Mouse (Mus musculus) heart, adult 8-10 months (tissue): ENCODE results near the gene F830045P16Rik. TPM values are rescaled to one million over a fixed set of nuclear protein-coding genes. Genes with fewer than 3 reads are reported as not detected.

Source experiments
- DNase-seq: peaks from one replicate; pipeline ENCODE4 v3.0.0; 2022; ENCODE audit warnings: low spot score
- total RNA-seq, 4 experiments: library from RNA; stranded (reverse); gene quantifications; 2 replicates each; pipeline ENCODE4 v1.2.4; 2022

The F830045P16Rik gene
- under 1 TPM in 2 of 4 experiments, not detected in 2; 0.16 to 0.22 TPM for total RNA-seq

- DNase-seq: no peak
Measured at GRCm38 (mm10) chr2:129536377-129536776, at the start of gene F830045P16Rik. F830045P16Rik (minus strand) TSS chr2:129536602.

- DNase-seq: no peak
Measured at GRCm38 (mm10) chr2:129585904-129586514, 49.6 kb upstream of the F830045P16Rik start.

DNA sequence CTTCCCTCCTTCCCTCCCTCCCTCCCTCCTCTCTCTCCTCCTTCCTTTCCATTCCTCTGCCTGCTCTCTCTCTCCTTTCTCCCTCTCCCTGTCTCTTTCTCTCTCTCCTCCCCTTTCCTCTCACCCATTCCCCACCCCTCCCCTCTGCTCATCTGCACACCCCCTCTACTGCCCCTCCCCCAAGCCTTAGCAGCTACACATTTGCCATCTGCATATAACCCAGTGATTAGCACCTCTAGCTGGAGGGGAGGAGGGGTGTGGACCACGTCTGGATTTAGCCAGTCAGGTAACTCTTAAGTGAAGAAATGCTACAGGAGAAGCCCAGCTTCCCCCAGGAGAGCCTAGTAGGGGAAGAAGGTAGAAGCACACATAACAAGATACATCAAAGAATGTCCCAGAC lies 48.5 kb upstream of the F830045P16Rik start:
- DNase-seq: no peak

DNA sequence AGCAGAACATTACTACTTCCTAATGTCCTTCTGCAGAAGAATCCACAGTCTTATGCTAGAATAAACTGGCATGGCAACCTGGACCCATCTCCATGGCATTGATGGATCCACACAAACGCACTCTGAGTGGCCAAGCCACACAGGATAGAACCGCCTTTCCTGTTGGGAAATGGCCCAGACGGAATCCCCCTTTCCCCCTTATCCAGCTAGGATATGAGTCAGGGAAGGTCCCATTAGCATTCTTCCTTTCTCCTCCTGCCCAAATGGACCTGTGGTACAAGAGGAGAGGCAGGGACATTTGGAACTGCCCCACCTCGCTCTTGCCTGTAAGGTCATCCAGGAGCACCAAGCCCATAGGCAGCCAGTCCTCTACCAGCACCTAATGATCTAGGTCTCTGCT lies 45.9 kb upstream of the F830045P16Rik start:
- no peak for DNase-seq

- DNase-seq: no peak
Measured at GRCm38 (mm10) chr2:129581826-129582225, 45.4 kb upstream of the F830045P16Rik start.

GRCm38 (mm10) chr2:129580656-129581055 lies 44.3 kb upstream of the F830045P16Rik start:
- DNase-seq: no peak

GRCm38 (mm10) chr2:129576611-129577447 lies 40.4 kb upstream of the F830045P16Rik start:
- no peak for DNase-seq

DNA sequence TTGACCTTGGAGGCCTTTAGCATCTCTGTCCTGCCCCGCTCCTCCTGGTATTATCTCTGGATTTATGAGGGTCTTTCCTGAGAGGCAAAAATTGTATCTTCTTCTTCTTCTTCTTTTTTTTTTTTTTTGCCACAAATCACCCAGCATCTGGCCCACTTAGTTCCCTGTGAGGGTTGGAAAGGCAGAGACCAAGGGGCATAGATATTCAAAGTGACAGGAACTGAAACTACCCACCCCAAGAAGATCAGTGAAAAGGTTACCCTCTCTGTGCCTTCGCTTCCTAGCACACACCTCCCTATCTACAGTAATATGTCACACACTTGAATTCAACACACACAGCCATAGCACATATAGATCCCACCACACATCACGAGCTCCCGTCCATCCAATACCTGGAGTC lies 38.7 kb upstream of the F830045P16Rik start:
- no peak for DNase-seq

- no peak for DNase-seq
Measured at GRCm38 (mm10) chr2:129574395-129575046, 38.1 kb upstream of the F830045P16Rik start.

DNA sequence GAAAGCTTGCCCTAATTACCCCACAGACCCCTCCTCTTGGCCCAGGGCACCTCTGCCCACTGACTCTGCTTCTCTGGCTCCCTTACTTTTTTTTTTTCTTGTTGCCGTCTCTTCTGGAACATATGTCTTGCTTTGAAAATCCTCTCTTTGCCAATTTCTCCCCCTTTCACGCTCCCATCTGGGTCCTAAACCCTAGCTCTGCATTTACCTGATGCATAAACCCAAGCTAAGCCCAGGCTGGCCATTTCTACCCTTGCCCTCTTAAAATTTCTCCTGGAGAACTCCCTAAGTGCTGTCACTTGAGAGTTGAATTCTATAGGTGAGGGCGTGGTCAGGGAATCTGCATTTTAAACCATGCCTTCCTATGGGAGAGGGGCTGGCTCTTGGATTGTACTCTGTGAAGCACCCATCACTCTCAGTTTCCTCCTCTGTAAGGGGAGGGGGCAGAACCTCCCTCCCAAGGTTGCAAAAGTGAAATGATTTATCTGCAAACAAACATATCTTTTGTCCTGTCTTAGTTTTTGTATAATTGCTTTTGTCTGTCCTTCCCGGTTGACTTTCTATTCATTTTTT lies 37.4 kb upstream of the F830045P16Rik start:
- DNase-seq: no peak

- no peak for DNase-seq
Measured at GRCm38 (mm10) chr2:129569556-129569955, 33.2 kb upstream of the F830045P16Rik start.

- no peak for DNase-seq
Measured at GRCm38 (mm10) chr2:129569120-129569519, 32.7 kb upstream of the F830045P16Rik start.

- DNase-seq: no peak
Measured at GRCm38 (mm10) chr2:129563944-129564709, 27.7 kb upstream of the F830045P16Rik start.

DNA sequence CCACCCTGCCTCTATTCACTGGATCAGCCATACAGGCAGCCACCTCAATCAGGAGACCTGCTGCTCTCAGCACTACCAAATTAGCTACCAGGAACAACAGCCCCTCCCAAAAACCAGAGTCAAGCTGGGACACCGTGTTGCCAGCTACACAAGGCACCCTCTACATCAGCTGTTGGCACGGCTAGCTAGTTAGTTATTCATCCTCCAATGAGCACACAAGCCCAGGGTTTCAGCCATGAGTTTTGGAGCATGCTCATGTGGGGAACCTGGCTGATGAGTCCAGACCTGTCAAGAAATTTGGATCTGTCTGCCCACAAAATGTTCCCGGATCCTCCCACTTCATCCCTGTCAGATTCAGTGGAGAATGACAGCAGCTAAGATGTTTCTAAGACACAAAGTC lies 25.4 kb upstream of the F830045P16Rik start:
- no peak for DNase-seq

GRCm38 (mm10) chr2:129558875-129559219 lies 22.4 kb upstream of the F830045P16Rik start:
- DNase-seq: no peak

DNA sequence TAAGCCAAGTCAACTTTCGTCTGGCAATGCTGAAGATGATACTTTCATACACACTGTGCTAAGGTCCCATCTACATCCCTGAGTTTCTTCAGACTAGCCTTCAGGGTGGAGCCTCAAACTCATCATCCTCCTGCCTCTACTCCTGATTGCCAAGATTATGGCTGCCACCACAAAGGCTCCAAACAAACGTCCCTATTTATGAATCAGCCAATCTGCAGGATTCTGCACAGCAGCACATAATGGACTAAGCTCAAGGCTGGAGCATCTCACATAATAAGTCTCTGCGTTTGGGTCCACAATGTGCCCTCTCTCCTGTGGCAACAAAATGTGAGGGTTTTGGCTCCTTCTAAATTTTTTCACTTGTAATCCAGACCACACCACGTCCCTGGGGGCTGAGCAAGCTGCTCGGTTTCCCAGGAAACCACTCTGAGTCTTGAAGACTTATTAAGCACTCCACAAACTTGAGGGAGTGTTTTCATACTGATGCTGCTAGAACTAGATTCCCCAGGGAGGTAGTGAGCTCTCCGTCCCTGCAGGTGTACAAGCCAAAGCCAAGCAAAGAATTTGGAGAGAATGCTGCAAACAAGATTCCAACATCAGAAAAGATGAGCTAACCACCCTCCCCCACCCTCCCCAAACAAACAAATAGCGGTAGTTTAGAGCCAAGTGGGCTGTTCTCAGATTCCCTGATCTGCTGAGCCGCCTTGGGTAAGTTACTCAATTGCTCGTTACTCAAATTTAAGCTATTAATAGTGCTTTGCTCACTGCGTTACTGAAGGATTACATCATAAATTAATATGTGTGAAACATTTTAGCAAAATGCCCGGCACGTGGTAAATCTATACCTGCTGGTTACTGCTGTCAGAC lies 21.8 kb upstream of the F830045P16Rik start:
- peak; percentile 42 for DNase-seq

- DNase-seq: no peak
Measured at GRCm38 (mm10) chr2:129556081-129556480, 19.7 kb upstream of the F830045P16Rik start.

DNA sequence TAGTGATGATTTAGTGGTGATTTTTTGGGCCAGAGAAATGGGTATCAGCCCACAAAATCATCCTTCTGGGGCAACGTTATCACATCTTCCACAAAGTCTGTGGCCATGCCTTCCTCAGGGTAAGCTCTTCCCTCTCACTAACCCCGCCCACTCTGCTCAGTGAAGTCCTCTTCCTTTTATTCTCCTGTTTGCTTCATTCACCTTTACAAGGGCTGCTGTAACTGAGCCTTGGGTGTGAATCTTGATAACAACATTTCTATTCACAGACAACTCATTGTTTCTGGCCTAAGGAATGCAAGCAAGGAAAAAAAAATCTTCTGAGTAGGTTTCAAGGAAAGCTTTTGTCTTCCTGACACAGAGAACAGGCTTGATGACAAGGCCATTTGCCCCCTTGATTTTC lies 14.4 kb upstream of the F830045P16Rik start:
- DNase-seq: no peak

DNA sequence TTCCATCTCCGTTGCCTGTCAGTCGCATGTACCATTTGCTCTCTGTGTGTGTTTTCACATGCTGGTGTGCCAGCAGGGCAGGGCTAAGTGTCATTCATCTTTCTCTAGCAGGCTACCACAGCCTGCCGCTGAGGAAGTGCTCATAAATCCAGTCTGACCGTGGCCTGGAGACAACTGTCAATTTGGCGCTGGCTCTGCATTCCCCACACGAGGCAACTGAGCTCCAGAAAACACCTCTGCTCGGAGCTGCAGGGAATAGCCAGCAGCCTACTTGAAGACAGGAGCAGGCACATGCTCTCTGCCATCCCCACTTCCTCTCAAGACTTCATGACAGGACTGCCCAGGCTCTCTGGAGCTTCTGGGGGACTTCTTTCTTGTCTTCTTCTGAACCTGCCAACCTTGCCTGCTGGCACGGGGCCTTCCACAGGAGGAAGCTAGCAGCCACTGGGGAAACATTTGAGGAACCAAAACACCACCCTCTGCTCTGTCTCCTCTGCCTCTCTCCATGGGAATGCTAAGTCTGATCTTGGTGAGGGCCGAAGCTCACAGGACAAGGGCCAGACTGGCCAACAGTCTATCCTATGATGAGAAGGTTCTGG lies 13.2 kb upstream of the F830045P16Rik start:
- no peak for DNase-seq

GRCm38 (mm10) chr2:129546772-129547171 lies 10.4 kb upstream of the F830045P16Rik start:
- no peak for DNase-seq
